Mouse (Mus musculus) midbrain, embryonic 10.5 days (tissue): Measurements from ENCODE around the gene Pdia2. TPM values are rescaled to one million over a fixed set of nuclear protein-coding genes. Genes with fewer than 3 reads are reported as not detected.
"Not testable (repeated sequence)": the region's sequence is repeated elsewhere in the genome, so short reads cannot be mapped to it uniquely, and the experiment has no call there.

ENCODE experiments used
- DNase-seq: peaks from one replicate; pipeline ENCODE4 v3.0.0-alpha.2; 2017; ENCODE audit warnings: low spot score
- H3K27ac ChIP-seq: fragments of 300-500 bp; sonication (generic); replicated peaks from 2 replicates; pipeline ENCODE4 v1.5.1; 2016; ENCODE audit warnings: mild to moderate bottlenecking
- H3K27me3 ChIP-seq: fragments of 300-500 bp; sonication (generic); 2 replicates; pipeline ENCODE4 v1.6.1; 2016; ENCODE audit warnings: low read depth, mild to moderate bottlenecking; ENCODE audit not compliant: poor library complexity, severe bottlenecking
- H3K36me3 ChIP-seq: fragments of 300-500 bp; sonication (generic); 2 replicates; pipeline ENCODE4 v1.6.1; 2016; ENCODE audit warnings: mild to moderate bottlenecking, moderate library complexity
- H3K4me1 ChIP-seq: fragments of 300-500 bp; sonication (generic); 2 replicates; pipeline ENCODE4 v1.6.1; 2016
- H3K4me3 ChIP-seq: fragments of 300-500 bp; sonication (generic); 2 replicates; pipeline ENCODE4 v1.5.1; 2016; ENCODE audit warnings: mild to moderate bottlenecking, moderate library complexity
- H3K9me3 ChIP-seq: fragments of 300-500 bp; sonication (generic); replicated peaks from 2 replicates; pipeline ENCODE4 v1.6.1; 2016; ENCODE audit warnings: mild to moderate bottlenecking
- WGBS: fragments of 180-500 bp; shearing (Covaris S2); methylation state at CpG from one replicate; pipeline ENCODE4 v1.1.7; 2016; 5-methylcytosine and 5-hydroxymethylcytosine counted together
- polyA plus RNA-seq: library from polyadenylated mRNA; unstranded; fragments of >200 nt; fragmentation: Nextera tagmentation; extraction: Ambion mirVana; gene quantifications from 2 replicates; pipeline ENCODE4 v1.2.1, GENCODE M21; 2016

Pdia2 gene
- polyA plus RNA-seq, 1 experiment from 2014 or later = 0.81 TPM

DNA sequence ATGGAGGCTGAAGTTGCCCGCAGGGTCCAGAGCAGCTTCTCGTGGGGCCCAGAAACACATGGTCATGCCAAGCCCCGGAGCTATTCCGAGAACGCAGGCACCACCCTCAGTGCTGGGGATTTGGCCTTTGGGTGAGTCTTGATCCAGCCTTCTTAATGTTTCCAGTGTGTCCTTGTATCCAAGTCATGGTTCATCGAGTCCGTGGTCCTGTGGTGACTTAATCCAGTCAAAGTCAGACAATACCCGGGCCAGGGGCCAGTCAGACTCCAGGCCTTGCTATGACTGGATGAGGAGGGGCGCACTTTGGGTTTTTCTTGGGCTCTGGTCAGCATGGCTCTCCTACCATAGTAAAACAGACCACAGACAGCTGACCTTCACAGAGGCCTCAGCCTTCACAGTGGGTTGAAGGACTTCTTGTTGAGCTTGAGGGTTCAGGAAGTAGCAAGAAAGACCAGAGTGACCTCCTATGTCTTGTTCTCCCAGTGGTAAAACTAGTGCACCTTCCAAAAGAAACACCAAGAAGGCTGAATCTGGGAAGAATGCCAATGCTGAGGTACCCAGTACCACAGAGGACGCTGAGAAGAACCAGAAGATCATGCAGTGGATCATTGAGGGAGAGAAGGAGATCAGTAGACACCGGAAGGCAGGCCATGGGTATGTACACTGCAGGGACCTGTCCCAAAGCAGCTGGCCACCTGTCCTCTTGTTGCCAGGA, 10.6 kb downstream of the Pdia2 start:
- peaks cover 99% of the 10 kb centered on the region for H3K36me3 ChIP-seq
- no peak overlapping the region for H3K27ac ChIP-seq
- WGBS = 94% methylated on average over 11 of the region's 11 CpGs
- H3K9me3 ChIP-seq = no peaks in the 10 kb centered on the region
- H3K4me3 ChIP-seq = no peak overlapping the region
- no peaks in the 10 kb centered on the region for H3K27me3 ChIP-seq
- no peaks in the 10 kb centered on the region for H3K4me1 ChIP-seq
- no peak for DNase-seq

DNA sequence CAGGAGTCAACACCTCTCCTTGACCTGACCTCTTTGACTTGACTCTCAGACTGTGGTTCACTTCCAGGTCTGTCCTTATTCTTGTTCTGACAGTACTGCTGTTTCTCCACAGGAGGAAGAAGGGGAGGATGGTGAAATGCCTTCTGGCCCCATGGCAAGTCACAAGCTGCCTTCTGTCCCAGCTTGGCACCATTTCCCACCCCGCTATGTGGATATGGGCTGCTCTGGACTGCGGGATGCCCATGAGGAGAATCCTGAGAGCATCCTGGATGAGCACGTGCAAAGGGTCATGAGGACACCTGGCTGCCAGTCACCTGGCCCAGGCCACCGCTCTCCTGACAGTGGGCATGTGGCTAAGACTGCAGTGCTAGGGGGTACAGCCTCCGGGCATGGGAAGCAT, 11.3 kb downstream of the Pdia2 start:
- no peaks in the 10 kb centered on the region for H3K9me3 ChIP-seq
- DNase-seq = no peak
- peaks cover 99% of the 10 kb centered on the region for H3K36me3 ChIP-seq
- no peak overlapping the region for H3K27ac ChIP-seq
- no peak overlapping the region for H3K4me3 ChIP-seq
- H3K27me3 ChIP-seq = no peaks in the 10 kb centered on the region
- 99% methylated on average over 5 of the region's 5 CpGs for WGBS
- H3K4me1 ChIP-seq = no peaks in the 10 kb centered on the region

DNA sequence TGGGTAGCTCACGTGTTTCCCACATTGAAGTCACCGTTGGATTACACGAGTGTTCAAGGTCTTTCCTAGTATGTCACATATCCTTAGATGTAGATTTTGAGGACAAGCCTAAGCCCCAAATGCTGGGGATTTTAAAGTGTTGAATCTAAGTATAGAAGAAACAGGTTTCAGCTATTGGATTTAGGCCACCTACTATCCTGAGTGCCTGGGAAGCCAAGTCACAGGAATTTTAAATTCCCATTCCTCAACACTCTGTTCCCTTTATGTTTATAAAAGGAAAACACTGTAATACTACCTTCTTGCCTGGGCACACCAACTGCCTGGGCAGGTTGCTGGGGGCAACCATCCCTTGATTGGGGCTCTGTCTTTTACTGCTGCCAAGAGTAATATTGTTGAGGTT, 17.7 kb downstream of the Pdia2 start:
- Histone ChIP-seq H3K27ac (no peak overlapping the region), H3K27me3 (no peaks in the 10 kb centered on the region), H3K9me3 (no peaks in the 10 kb centered on the region), H3K4me1 (no peaks in the 10 kb centered on the region), H3K4me3 (no peak overlapping the region), H3K36me3 (peaks cover 84% of the 10 kb centered on the region)
- 97% methylated on average over 3 of the region's 3 CpGs for WGBS
- no peak for DNase-seq

DNA sequence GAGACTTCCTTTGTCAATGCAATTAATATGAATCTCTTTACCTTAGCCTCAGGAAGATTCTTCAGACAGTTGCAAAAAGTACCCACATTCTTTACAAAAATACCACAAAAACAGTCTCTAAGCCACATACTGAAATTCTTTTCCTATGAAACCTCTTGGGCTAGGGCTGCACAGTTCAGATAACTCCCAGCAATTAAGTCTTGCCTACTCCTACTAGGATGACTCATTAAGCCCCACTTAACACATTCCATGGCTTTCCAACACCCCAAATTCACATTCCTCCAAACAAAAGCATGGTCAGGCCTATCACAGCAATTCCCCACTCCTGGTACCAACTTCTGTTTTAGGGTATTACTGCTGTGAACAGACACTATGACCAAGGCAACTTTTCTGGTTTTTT, 20.3 kb downstream of the Pdia2 start:
- H3K36me3 ChIP-seq = peaks cover 84% of the 10 kb centered on the region

DNA sequence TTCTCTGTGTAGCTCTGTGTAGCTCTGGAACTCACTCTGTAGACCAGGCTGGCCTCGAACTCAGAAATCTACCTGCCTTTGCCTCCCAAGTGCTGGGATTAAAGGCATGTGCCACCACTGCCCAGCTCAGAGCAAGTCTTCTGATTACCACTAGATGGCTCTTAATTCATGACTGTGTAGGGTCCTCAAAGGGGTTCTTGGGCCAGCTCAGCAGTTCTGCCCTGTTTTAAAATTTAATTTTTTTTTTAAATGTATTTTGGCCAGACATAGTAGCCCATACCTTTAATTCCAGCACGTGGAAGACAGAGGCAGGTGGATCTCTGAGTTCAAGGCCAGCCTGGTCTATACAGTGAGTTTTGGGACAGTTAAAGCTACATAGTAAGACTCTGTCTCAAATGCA, 23.6 kb downstream of the Pdia2 start:
- DNase-seq, H3K9me3 ChIP-seq, H3K27me3 ChIP-seq, H3K27ac ChIP-seq, H3K4me1 ChIP-seq, H3K4me3 ChIP-seq: not testable (repeated sequence)
- peaks cover 68% of the 10 kb centered on the region for H3K36me3 ChIP-seq
- 89% methylated on average over 2 of the region's 2 CpGs for WGBS

More for the DNA sequence above, 20.3 kb downstream of the Pdia2 start:
- Histone ChIP-seq H3K27me3 (no peaks in the 10 kb centered on the region), H3K27ac (no peak overlapping the region), H3K9me3 (no peaks in the 10 kb centered on the region), H3K4me1 (no peaks in the 10 kb centered on the region), H3K4me3 (no peak overlapping the region)
- DNase-seq = no peak

DNA sequence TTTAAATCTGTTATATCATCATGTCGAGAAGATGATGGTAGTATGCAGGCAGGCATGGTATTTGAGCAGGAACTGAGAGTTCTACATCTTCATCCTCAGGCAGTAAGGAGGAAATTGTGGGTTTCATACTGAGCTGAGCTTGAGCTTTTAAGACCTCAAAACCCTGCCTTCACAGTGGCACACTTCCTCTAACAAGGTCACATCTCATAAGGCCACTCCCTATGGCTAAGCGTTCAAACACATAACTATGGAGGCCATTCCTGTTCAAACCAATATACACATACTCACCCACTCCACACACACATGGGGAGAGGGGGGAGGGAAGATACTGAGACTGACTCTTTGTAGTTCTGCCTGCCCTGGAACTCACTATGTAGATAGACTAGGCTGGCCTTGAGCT, 30.8 kb downstream of the Pdia2 start:
- no peaks in the 10 kb centered on the region for H3K9me3 ChIP-seq
- DNase-seq = no peak
- H3K4me1 ChIP-seq = no peaks in the 10 kb centered on the region
- 95% methylated on average over 2 of the region's 2 CpGs for WGBS
- H3K4me3 ChIP-seq = no peak overlapping the region
- no peaks in the 10 kb centered on the region for H3K27me3 ChIP-seq
- no peak overlapping the region for H3K27ac ChIP-seq
- peaks cover 47% of the 10 kb centered on the region for H3K36me3 ChIP-seq

DNA sequence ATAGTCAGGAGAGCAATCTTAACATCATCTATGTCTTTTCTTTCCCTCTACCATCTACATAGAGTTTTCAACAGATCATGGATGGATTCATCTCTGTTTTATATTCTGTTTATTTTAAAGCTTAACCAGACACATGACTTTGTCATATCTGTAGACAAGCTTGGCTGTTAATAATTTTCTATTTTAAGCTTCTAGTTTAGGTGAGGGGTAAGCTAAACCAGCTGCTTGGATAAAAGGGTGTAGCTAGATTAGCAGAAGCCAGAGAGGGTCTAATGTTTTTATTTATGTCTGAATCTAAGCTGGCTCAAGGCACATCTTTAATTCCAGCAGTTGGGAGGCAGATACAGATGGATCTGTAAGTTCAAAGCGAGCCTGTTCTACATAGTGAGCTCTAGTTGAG, 36.2 kb downstream of the Pdia2 start:
- Histone ChIP-seq H3K4me3 (no peak overlapping the region), H3K9me3 (no peaks in the 10 kb centered on the region), H3K27ac (no peak overlapping the region), H3K36me3 (peaks cover 39% of the 10 kb centered on the region), H3K27me3 (no peaks in the 10 kb centered on the region), H3K4me1 (no peaks in the 10 kb centered on the region)
- 98% methylated on average over 1 of the region's 1 CpGs for WGBS
- no peak for DNase-seq

DNA sequence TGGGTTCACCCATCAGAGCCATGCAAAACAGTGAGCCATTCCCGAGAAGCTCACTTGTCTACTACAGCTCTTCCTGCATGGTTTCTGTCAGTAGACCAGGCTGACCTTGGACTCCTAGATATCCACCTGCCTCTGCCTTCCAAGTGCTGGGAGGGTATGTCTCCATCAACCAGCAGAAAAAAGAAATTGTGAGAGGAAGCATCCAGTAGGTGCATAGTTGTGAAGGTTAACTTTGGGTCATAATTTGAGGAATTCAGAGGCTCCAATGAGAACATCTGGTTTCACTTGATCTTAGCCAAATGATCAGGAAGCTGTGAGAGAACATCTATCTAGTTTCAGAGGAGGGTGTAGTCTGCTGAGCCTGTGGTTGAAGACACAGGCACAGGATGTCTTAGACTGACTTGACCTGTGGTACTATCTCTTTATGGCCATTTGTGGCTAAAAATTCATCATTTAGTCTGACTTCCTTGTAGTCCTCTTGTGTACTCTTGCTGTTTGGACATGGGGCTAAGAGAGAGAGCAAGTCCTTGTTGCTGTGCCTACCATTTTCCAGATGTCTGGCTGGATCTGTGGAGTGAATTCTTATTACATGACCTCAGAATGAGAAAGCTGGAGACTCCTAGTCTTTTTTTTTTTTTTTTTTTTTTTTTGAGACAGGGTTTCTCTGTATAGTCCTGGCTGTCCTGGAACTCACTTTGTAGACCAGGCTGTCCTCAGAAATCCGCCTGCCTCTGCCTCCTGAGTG, 46.8 kb downstream of the Pdia2 start:
- no peak for DNase-seq
- H3K4me3 ChIP-seq = no peak overlapping the region
- no peak overlapping the region for H3K27ac ChIP-seq
- WGBS = 87% methylated on average over 2 of the region's 2 CpGs
- H3K36me3 ChIP-seq = peaks cover 94% of the 10 kb centered on the region
- peaks cover 16% of the 10 kb centered on the region; the same call in 1 of the 2 replicates for H3K9me3 ChIP-seq
- H3K27me3 ChIP-seq = no peaks in the 10 kb centered on the region
- no peaks in the 10 kb centered on the region for H3K4me1 ChIP-seq

DNA sequence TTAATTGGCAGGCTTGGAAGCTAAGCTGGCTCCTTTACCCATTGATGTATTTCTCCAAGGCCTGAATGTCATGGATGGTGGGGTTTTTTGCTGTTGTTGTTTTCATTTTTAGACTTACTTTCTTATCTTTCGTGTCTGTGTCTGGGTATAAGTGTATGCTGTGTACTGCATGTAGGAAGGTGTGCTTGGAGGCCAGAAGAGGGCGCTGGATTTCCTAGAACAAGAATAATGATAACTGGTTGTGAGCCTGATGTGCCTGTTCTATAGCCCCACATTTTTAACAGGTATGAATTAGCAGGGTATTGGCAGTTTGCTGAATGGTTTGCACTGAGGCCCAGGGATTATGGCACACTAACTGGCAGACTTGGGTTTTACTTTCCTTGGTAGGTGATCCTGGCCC, 49.8 kb downstream of the Pdia2 start:
- no peak for DNase-seq
- peaks cover 98% of the 10 kb centered on the region for H3K36me3 ChIP-seq
- H3K9me3 ChIP-seq = peaks cover 16% of the 10 kb centered on the region; the same call in 1 of the 2 replicates
- WGBS = 74% methylated on average over 2 of the region's 2 CpGs
- H3K27ac ChIP-seq = no peak overlapping the region
- H3K27me3 ChIP-seq = no peaks in the 10 kb centered on the region
- H3K4me1 ChIP-seq = no peaks in the 10 kb centered on the region
- no peak overlapping the region for H3K4me3 ChIP-seq

Other genes starting within 250 kb of the Pdia2 start
- gene A930017K11Rik, start 246.5 kb downstream of the Pdia2 start, polyA plus RNA-seq = 0.06 and 0.19 TPM in 2 replicates
- 27.6 and 29.5 TPM in 2 replicates for gene Capn15, start 213.3 kb downstream of the Pdia2 start, polyA plus RNA-seq
- gene Rab11fip3, start 129.5 kb downstream of the Pdia2 start, polyA plus RNA-seq = 20.6 and 26.9 TPM in 2 replicates
- gene Decr2, start 108.8 kb downstream of the Pdia2 start, polyA plus RNA-seq = 27.8 and 28.2 TPM in 2 replicates
- 87.4 and 106 TPM in 2 replicates for gene Nme4, start 103.5 kb downstream of the Pdia2 start, polyA plus RNA-seq
- gene Tmem8, start 85.8 kb downstream of the Pdia2 start, polyA plus RNA-seq = 1.6 and 2.0 TPM in 2 replicates
- gene Mrpl28, start 75.6 kb downstream of the Pdia2 start, polyA plus RNA-seq = 301 and 332 TPM in 2 replicates
- gene Axin1, start 60.4 kb downstream of the Pdia2 start, polyA plus RNA-seq = 9.9 and 10.0 TPM in 2 replicates
- gene Rgs11, start 3.9 kb upstream of the Pdia2 start, polyA plus RNA-seq = 0.67 and 0.72 TPM in 2 replicates
- gene Arhgdig, start 8.7 kb upstream of the Pdia2 start, polyA plus RNA-seq = 5.5 and 5.8 TPM in 2 replicates
- gene Fam234a, start 45.2 kb upstream of the Pdia2 start, polyA plus RNA-seq = 27.6 and 28.7 TPM in 2 replicates
- 130 and 131 TPM in 2 replicates for gene Luc7l, start 53.8 kb upstream of the Pdia2 start, polyA plus RNA-seq
- 0.16 and 0.19 TPM in 2 replicates for gene Neurl1b, start 215.7 kb upstream of the Pdia2 start, polyA plus RNA-seq